Mouse (Mus musculus) kidney, adult 2 months (tissue): ENCODE results near the gene Rnf43. TPM values are rescaled to one million over a fixed set of nuclear protein-coding genes. Genes with fewer than 3 reads are reported as not detected.

Source experiments
- DNase-seq: peaks from one replicate; pipeline ENCODE4 v3.0.0; 2021
- H3K27ac ChIP-seq: fragments of 200-500 bp; 2 replicates; pipeline ENCODE4 v1.5.1; 2012; ENCODE audit warnings: low read depth, low read length, control low read depth, inconsistent platforms; ENCODE audit not compliant: insufficient read depth
- H3K27me3 ChIP-seq: fragments of 200-500 bp; replicated peaks from 2 replicates; pipeline ENCODE4 v1.6.1; 2012; ENCODE audit warnings: mild to moderate bottlenecking, moderate library complexity, low read length, inconsistent platforms; ENCODE audit not compliant: control insufficient read depth, insufficient read depth
- H3K36me3 ChIP-seq: fragments of 200-500 bp; 2 replicates; pipeline ENCODE4 v1.6.1; 2012; ENCODE audit warnings: mild to moderate bottlenecking, moderate library complexity, low read length, inconsistent platforms; ENCODE audit not compliant: control insufficient read depth, insufficient read depth
- H3K4me1 ChIP-seq: fragments of 200-500 bp; 2 replicates; pipeline ENCODE4 v1.6.1; 2011; ENCODE audit warnings: low read length; ENCODE audit not compliant: control insufficient read depth, insufficient read depth
- H3K4me3 ChIP-seq: fragments of 200-500 bp; 2 replicates; pipeline ENCODE4 v1.5.1; 2011; ENCODE audit warnings: mild to moderate bottlenecking, low read depth, low read length, control low read depth; ENCODE audit not compliant: insufficient read depth
- CTCF ChIP-seq: fragments of 200-500 bp; conservative IDR thresholded peaks from 2 replicates; pipeline ENCODE4 v1.5.1; 2011; ENCODE audit warnings: low read depth, mild to moderate bottlenecking, control low read depth, low read length, moderate library complexity, mixed read lengths; ENCODE audit not compliant: insufficient read depth, insufficient read length
- POLR2A ChIP-seq: fragments of 200-500 bp; IDR thresholded peaks from one replicate; pipeline ENCODE4 v1.6.1; 2011; ENCODE audit warnings: low read depth, low read length, control low read depth
- WGBS: fragments of 180-500 bp; shearing (Covaris S2); methylation state at CpG from one replicate; pipeline ENCODE4 v1.1.7; 2018; 5-methylcytosine and 5-hydroxymethylcytosine counted together
- polyA plus RNA-seq: library from polyadenylated mRNA; depleted of rRNA; stranded (reverse); fragments of >200 nt; gene quantifications from 2 replicates; pipeline ENCODE4 v1.2.3, GENCODE M21; 2012

The Rnf43 gene
- polyA plus RNA-seq, 1 experiment, result 4.0 TPM

GRCm38 (mm10) chr11:87709513-87710261 lies 47.2 kb downstream of the Rnf43 start:
- H3K27ac ChIP-seq, result peak overlapping the region; percentile 73
- H3K27me3 ChIP-seq, result no peaks in the 10 kb centered on the region
- peaks cover 10% of the 10 kb centered on the region; the same call in 1 of the 2 replicates for H3K4me1 ChIP-seq
- peak; percentile 83 for DNase-seq
- H3K36me3 ChIP-seq, result no peaks in the 10 kb centered on the region
- TF ChIP-seq POLR2A (no peak), CTCF (no peak)
- WGBS, result 8% methylated on average over 21 of the region's 21 CpGs
- peak overlapping the region; percentile 23 for H3K4me3 ChIP-seq

GRCm38 (mm10) chr11:87710262-87710615 lies 47.7 kb downstream of the Rnf43 start:
- Histone ChIP-seq H3K36me3 (no peaks in the 10 kb centered on the region), H3K4me3 (no peak overlapping the region), H3K4me1 (peaks cover 10% of the 10 kb centered on the region; the same call in 1 of the 2 replicates), H3K27me3 (no peaks in the 10 kb centered on the region), H3K27ac (peak overlapping the region; percentile 70)
- DNase-seq, result no peak
- TF ChIP-seq POLR2A, result no peak
- TF ChIP-seq CTCF, result no peak
- WGBS, result 39% methylated on average over 7 of the region's 7 CpGs

DNA sequence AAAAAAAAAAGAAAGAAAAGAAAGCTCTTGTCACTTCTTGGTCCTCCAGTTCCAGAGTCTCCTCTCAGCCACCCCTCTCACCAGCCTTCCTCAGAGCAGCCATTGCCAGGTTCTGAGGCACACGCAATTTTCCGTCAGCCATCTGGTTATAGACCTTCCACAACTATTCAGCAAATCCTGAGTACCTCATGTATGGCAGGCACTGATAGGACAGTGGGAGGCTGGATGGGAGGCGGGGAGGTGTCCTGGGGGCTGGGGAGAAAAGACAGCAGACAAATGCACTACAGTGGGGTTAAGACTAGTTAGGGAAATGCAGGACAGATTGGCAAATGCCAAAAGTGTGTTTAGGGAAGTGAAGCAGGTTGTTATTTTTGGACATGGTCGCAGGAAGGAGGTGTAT lies 49.7 kb downstream of the Rnf43 start:
- DNase-seq, result no peak
- no peak overlapping the region for H3K27ac ChIP-seq
- H3K36me3 ChIP-seq, result no peaks in the 10 kb centered on the region
- H3K4me1 ChIP-seq, result peaks cover 10% of the 10 kb centered on the region; the same call in 1 of the 2 replicates
- 85% methylated on average over 4 of the region's 4 CpGs for whole genome bisulfite sequencing
- H3K27me3 ChIP-seq, result no peaks in the 10 kb centered on the region
- no peak for TF ChIP-seq CTCF
- TF ChIP-seq POLR2A, result no peak
- no peak overlapping the region for H3K4me3 ChIP-seq

DNA sequence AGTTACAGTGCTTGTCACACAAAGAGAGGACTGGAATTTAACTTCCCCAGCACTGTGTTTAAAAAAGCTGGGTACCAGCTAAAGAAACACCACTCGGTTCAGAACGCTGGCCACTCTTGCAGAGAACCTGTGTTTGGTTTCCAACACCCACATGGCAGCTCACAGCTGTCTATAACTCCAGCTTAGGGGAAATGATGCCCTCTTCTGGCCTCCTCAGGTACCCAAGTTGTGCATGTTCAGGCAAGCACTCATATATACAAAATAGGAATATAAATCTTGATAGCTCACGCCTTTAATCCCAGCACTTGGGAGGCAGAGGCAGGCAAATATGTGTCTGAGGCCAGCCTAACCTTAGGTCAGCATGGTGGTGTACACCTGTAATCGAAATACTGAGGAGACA lies 53.5 kb downstream of the Rnf43 start:
- H3K36me3 ChIP-seq, result no peaks in the 10 kb centered on the region; the same call in 1 of the 2 replicates
- TF ChIP-seq CTCF, result no peak; the same call in 1 of the 2 replicates
- no peak for TF ChIP-seq POLR2A
- no peak for DNase-seq
- no peaks in the 10 kb centered on the region for H3K27me3 ChIP-seq
- no peak overlapping the region for H3K4me3 ChIP-seq
- 0 out of 2 replicates have a peak, but pooled peaks cover 2% of the 10 kb centered on the region for H3K4me1 ChIP-seq
- 87% methylated on average over 4 of the region's 4 CpGs for WGBS
- H3K27ac ChIP-seq, result no peak overlapping the region

- no peak for DNase-seq
- H3K4me1 ChIP-seq, result no peaks in the 10 kb centered on the region
- WGBS, result 81% methylated on average over 7 of the region's 7 CpGs
- no peaks in the 10 kb centered on the region for H3K27me3 ChIP-seq
- H3K27ac ChIP-seq, result no peak overlapping the region
- no peaks in the 10 kb centered on the region; the same call in 1 of the 2 replicates for H3K36me3 ChIP-seq
- H3K4me3 ChIP-seq, result no peak overlapping the region
- no peak for TF ChIP-seq CTCF
- no peak for TF ChIP-seq POLR2A
Measured at GRCm38 (mm10) chr11:87719526-87719925, 57.0 kb downstream of the Rnf43 start.

DNA sequence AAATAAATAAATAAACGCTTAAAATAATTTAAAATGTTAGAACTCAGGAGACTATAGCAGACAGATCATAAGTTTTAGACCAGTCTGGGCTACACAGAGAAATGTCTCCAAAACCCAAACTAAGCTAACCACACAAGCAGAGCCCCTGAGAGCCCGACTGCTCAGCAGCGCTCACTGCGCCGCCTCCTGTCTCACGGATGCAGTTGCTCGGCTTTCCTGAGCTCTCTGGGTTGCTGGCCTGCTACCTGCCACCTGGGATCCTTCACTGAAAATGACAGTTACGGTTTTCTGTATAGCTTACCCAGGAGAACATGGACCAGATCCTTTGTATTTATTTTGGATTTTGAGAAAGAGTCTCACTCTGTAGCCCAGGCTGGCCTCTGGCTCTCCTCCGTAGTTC lies 57.8 kb downstream of the Rnf43 start:
- 72% methylated on average over 9 of the region's 9 CpGs for whole genome bisulfite sequencing
- no peaks in the 10 kb centered on the region for H3K27me3 ChIP-seq
- no peaks in the 10 kb centered on the region for H3K4me1 ChIP-seq
- TF ChIP-seq CTCF, result no peak
- H3K36me3 ChIP-seq, result no peaks in the 10 kb centered on the region; the same call in 1 of the 2 replicates
- no peak overlapping the region for H3K4me3 ChIP-seq
- no peak overlapping the region for H3K27ac ChIP-seq
- DNase-seq, result no peak

DNA sequence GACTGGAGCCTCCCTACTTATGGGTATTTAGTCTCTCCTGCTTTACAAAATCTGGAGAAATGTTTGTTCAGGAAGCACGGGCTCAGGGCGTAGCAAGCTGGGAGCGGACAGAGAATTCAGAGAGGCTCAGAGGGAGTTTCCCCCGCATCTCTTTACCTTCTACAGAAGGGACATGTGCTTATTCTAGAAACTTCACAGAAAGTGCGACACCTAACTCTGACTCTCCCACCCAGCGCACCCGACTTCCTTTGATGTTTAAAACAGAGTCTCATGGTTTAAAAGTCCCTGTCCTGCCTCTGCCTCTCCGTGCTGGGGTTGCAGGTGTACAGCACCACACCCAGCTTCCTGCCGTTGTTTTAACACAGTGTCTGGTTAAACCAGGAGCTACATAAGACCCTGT lies 58.3 kb downstream of the Rnf43 start:
- DNase-seq, result no peak
- Histone ChIP-seq H3K36me3 (no peaks in the 10 kb centered on the region; the same call in 1 of the 2 replicates), H3K4me3 (no peak overlapping the region), H3K27me3 (no peaks in the 10 kb centered on the region), H3K4me1 (no peaks in the 10 kb centered on the region), H3K27ac (no peak overlapping the region)
- TF ChIP-seq CTCF (no peak), POLR2A (no peak)
- WGBS, result 70% methylated on average over 9 of the region's 9 CpGs
